Mouse (Mus musculus): ENCODE data around the gene Srsf9.

GRCm38 (mm10) chr5:115359851-115360372 is 32.9 kb downstream of the Srsf9 start:
- TF ChIP-seq GATA1 (IDR thresholded peaks at IDR 0.05; ENCODE audit: borderline replicate concordance, low read length) (no peak), FLI1 (IDR thresholded peaks at IDR 0.05; ENCODE audit: low read length) (no peak)

Data from megakaryocyte, embryonic 14.5 days (primary cell).